Mouse (Mus musculus): ENCODE measurements around the gene Gabrb1.

- TF ChIP-seq CTCF (IDR thresholded peaks at IDR 0.05; ENCODE audit: borderline replicate concordance, insufficient read depth, low read length) (no peak), POLR2A (IDR thresholded peaks at IDR 0.05; ENCODE audit: low read depth, low read length) (no peak)
Measured at GRCm38 (mm10) chr5:71965529-71965928, 307.6 kb downstream of the Gabrb1 start.
